Mouse (Mus musculus): ENCODE data around the gene Ywhag. TPM values are rescaled to one million over a fixed set of nuclear protein-coding genes. Genes with fewer than 3 reads are reported as not detected.
A peak's percentile ranks its signal among the peaks of the same experiment; 100 is the strongest.

The Ywhag gene
- polyA plus RNA-seq, 1 experiment from 2014 or later, result 429 TPM

GRCm38 (mm10) chr5:135901354-135902095 is 32.9 kb downstream of the Ywhag start:
- no peak overlapping the region for H3K4me2 ChIP-seq (replicated peaks)
- WGBS, result 62% methylated on average over 6 of the region's 6 CpGs
- no peaks in the 10 kb centered on the region for H3K9me3 ChIP-seq (ENCODE audit: control insufficient read depth, low read length)
- H3K4me3 ChIP-seq (replicated peaks; ENCODE audit: low read length), result no peak overlapping the region
- H3K36me3 ChIP-seq (replicated peaks; ENCODE audit: control insufficient read depth, insufficient read depth), result peaks cover 14% of the 10 kb centered on the region
- no peak overlapping the region for H3K27ac ChIP-seq
- H3K4me1 ChIP-seq (replicated peaks; ENCODE audit: control insufficient read depth, insufficient read depth, low read length), result peaks cover 9% of the 10 kb centered on the region; the same call in 1 of the 2 replicates
- ATAC-seq (ENCODE audit: low FRiP score), result no peak
- H3K9ac ChIP-seq, result no peak overlapping the region
- no peaks in the 10 kb centered on the region for H3K27me3 ChIP-seq (ENCODE audit: control insufficient read depth, insufficient read depth, low read length)
- DNase-seq (ENCODE audit: low spot score), result no peak

DNA sequence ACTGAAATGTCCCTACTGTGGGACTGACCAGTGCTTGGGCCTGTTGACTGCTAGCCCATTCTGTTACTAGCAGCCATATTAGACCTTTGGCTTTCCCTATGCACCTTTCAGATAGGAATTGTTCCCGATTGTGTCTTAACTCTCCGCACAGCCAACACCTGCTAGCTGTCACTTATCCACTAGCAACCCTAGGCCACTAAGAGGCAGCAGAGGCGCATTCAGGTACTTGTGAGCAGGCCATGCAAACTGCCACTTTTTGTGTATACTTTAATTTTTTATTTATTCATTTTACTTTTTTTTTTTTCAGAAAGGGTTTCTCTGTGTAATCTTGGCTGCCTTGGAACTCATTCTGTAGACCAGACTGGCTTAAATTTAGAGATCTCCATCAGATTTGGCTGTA is 33.7 kb downstream of the Ywhag start:
- WGBS, result 80% methylated on average over 3 of the region's 3 CpGs
- Histone ChIP-seq H3K9me3 (ENCODE audit: control insufficient read depth, low read length) (no peaks in the 10 kb centered on the region), H3K4me3 (replicated peaks; ENCODE audit: low read length) (no peak overlapping the region), H3K27ac (no peak overlapping the region), H3K4me1 (replicated peaks; ENCODE audit: control insufficient read depth, insufficient read depth, low read length) (peaks cover 9% of the 10 kb centered on the region; the same call in 1 of the 2 replicates), H3K4me2 (replicated peaks) (no peak overlapping the region), H3K9ac (no peak overlapping the region), H3K27me3 (ENCODE audit: control insufficient read depth, insufficient read depth, low read length) (no peaks in the 10 kb centered on the region), H3K36me3 (replicated peaks; ENCODE audit: control insufficient read depth, insufficient read depth) (peaks cover 7% of the 10 kb centered on the region; the same call in 1 of the 2 replicates)
- DNase-seq (ENCODE audit: low spot score) (no peak), ATAC-seq (ENCODE audit: low FRiP score) (no peak)

- Histone ChIP-seq H3K36me3 (replicated peaks; ENCODE audit: control insufficient read depth, insufficient read depth) (0 out of 2 replicates have a peak, but pooled peaks cover 5% of the 10 kb centered on the region), H3K4me1 (replicated peaks; ENCODE audit: control insufficient read depth, insufficient read depth, low read length) (peaks cover 9% of the 10 kb centered on the region; the same call in 1 of the 2 replicates), H3K4me2 (replicated peaks) (no peak overlapping the region), H3K9ac (no peak overlapping the region), H3K4me3 (replicated peaks; ENCODE audit: low read length) (no peak overlapping the region), H3K27ac (no peak overlapping the region), H3K27me3 (ENCODE audit: control insufficient read depth, insufficient read depth, low read length) (no peaks in the 10 kb centered on the region), H3K9me3 (ENCODE audit: control insufficient read depth, low read length) (no peaks in the 10 kb centered on the region)
- WGBS, result 68% methylated on average over 4 of the region's 4 CpGs
- no peak for DNase-seq (ENCODE audit: low spot score)
- no peak for ATAC-seq (ENCODE audit: low FRiP score)
These were observed 34.6 kb downstream of the Ywhag start for GRCm38 (mm10) chr5:135899833-135900232.

DNA sequence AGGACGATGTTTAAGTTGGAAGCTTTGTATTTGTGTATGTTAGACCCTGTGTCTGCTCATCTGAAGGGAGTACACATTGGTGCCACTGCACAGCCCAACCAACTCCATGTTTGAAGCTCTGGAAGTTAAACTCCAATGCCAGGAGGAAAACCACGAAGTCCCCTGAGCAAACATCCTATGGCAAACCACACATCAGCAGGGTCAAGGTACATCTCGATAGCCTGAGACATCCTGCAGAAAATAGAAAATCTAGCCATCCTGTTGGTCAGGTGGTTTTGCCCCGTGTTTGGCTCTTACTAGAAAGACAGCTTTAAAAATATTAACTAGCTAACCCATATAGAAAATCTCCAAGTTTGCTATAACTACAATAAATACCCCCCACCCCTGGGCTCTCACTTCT is 35.4 kb downstream of the Ywhag start:
- H3K9me3 ChIP-seq (ENCODE audit: control insufficient read depth, low read length), result no peaks in the 10 kb centered on the region
- H3K9ac ChIP-seq, result no peak overlapping the region
- H3K27me3 ChIP-seq (ENCODE audit: control insufficient read depth, insufficient read depth, low read length), result no peaks in the 10 kb centered on the region
- no peak overlapping the region for H3K4me3 ChIP-seq (replicated peaks; ENCODE audit: low read length)
- ATAC-seq (ENCODE audit: low FRiP score) (no peak), DNase-seq (ENCODE audit: low spot score) (no peak)
- WGBS, result 89% methylated on average over 4 of the region's 4 CpGs
- no peak overlapping the region for H3K27ac ChIP-seq
- no peaks in the 10 kb centered on the region for H3K36me3 ChIP-seq (replicated peaks; ENCODE audit: control insufficient read depth, insufficient read depth)
- H3K4me1 ChIP-seq (replicated peaks; ENCODE audit: control insufficient read depth, insufficient read depth, low read length), result peaks cover 9% of the 10 kb centered on the region; the same call in 1 of the 2 replicates
- no peak overlapping the region for H3K4me2 ChIP-seq (replicated peaks)

GRCm38 (mm10) chr5:135898028-135898427 is 36.4 kb downstream of the Ywhag start:
- Histone ChIP-seq H3K27ac (no peak overlapping the region), H3K4me1 (replicated peaks; ENCODE audit: control insufficient read depth, insufficient read depth, low read length) (peaks cover 4% of the 10 kb centered on the region; the same call in 1 of the 2 replicates), H3K4me3 (replicated peaks; ENCODE audit: low read length) (no peak overlapping the region), H3K27me3 (ENCODE audit: control insufficient read depth, insufficient read depth, low read length) (no peaks in the 10 kb centered on the region), H3K9ac (no peak overlapping the region), H3K36me3 (replicated peaks; ENCODE audit: control insufficient read depth, insufficient read depth) (no peaks in the 10 kb centered on the region), H3K4me2 (replicated peaks) (no peak overlapping the region), H3K9me3 (ENCODE audit: control insufficient read depth, low read length) (no peaks in the 10 kb centered on the region)
- ATAC-seq (ENCODE audit: low FRiP score), result no peak
- DNase-seq (ENCODE audit: low spot score), result peak; percentile 62
- WGBS, result 22% methylated on average over 3 of the region's 3 CpGs

GRCm38 (mm10) chr5:135894958-135895357 is 39.5 kb downstream of the Ywhag start:
- ATAC-seq (ENCODE audit: low FRiP score), result no peak
- no peak for DNase-seq (ENCODE audit: low spot score)
- H3K4me2 ChIP-seq (replicated peaks), result no peak overlapping the region
- 74% methylated on average over 6 of the region's 6 CpGs for WGBS
- H3K36me3 ChIP-seq (replicated peaks; ENCODE audit: control insufficient read depth, insufficient read depth), result no peaks in the 10 kb centered on the region
- peaks cover 20% of the 10 kb centered on the region for H3K27me3 ChIP-seq (ENCODE audit: control insufficient read depth, insufficient read depth, low read length)
- H3K4me1 ChIP-seq (replicated peaks; ENCODE audit: control insufficient read depth, insufficient read depth, low read length), result no peaks in the 10 kb centered on the region
- H3K9ac ChIP-seq, result no peak overlapping the region
- no peak overlapping the region for H3K27ac ChIP-seq
- no peaks in the 10 kb centered on the region for H3K9me3 ChIP-seq (ENCODE audit: control insufficient read depth, low read length)
- H3K4me3 ChIP-seq (replicated peaks; ENCODE audit: low read length), result no peak overlapping the region

- WGBS, result 56% methylated on average over 9 of the region's 9 CpGs
- ATAC-seq (ENCODE audit: low FRiP score) (no peak), DNase-seq (ENCODE audit: low spot score) (no peak)
- Histone ChIP-seq H3K27ac (no peak overlapping the region), H3K4me1 (replicated peaks; ENCODE audit: control insufficient read depth, insufficient read depth, low read length) (no peaks in the 10 kb centered on the region; the same call in 1 of the 2 replicates), H3K4me3 (replicated peaks; ENCODE audit: low read length) (no peak overlapping the region), H3K9me3 (ENCODE audit: control insufficient read depth, low read length) (no peaks in the 10 kb centered on the region), H3K36me3 (replicated peaks; ENCODE audit: control insufficient read depth, insufficient read depth) (no peaks in the 10 kb centered on the region), H3K9ac (no peak overlapping the region), H3K27me3 (ENCODE audit: control insufficient read depth, insufficient read depth, low read length) (peaks cover 32% of the 10 kb centered on the region), H3K4me2 (replicated peaks) (no peak overlapping the region)
These were observed 41.6 kb downstream of the Ywhag start for GRCm38 (mm10) chr5:135892589-135893351.

GRCm38 (mm10) chr5:135890920-135891319 is 43.5 kb downstream of the Ywhag start:
- no peaks in the 10 kb centered on the region; the same call in 1 of the 2 replicates for H3K4me1 ChIP-seq (replicated peaks; ENCODE audit: control insufficient read depth, insufficient read depth, low read length)
- WGBS, result 64% methylated on average over 3 of the region's 3 CpGs
- no peak overlapping the region for H3K4me2 ChIP-seq (replicated peaks)
- no peak overlapping the region for H3K27ac ChIP-seq
- no peaks in the 10 kb centered on the region for H3K36me3 ChIP-seq (replicated peaks; ENCODE audit: control insufficient read depth, insufficient read depth)
- H3K9me3 ChIP-seq (ENCODE audit: control insufficient read depth, low read length), result no peaks in the 10 kb centered on the region
- no peak overlapping the region for H3K9ac ChIP-seq
- DNase-seq (ENCODE audit: low spot score), result no peak
- H3K4me3 ChIP-seq (replicated peaks; ENCODE audit: low read length), result no peak overlapping the region
- ATAC-seq (ENCODE audit: low FRiP score), result no peak
- H3K27me3 ChIP-seq (ENCODE audit: control insufficient read depth, insufficient read depth, low read length), result peaks cover 39% of the 10 kb centered on the region

DNA sequence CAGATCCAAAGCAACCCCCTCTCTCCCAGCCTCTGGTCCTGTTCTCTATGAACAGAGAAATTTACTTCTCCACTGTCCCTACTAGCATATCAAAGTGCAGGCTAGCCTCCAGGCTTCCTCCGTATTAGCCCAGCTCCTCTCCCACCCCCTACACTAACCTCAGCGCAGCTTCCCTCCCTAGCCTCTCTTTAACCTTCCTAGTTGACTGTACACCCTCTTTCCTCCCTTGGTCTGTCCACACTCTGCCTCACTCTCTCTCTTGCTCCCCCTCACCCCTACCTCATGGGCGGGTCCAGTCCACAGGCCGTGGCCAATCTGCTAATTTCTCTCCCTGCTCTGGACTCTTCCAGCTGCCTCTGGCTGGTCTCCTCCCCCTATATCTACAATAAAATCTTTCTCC is 44.1 kb downstream of the Ywhag start:
- 51% methylated on average over 4 of the region's 4 CpGs for WGBS
- Histone ChIP-seq H3K27ac (no peak overlapping the region), H3K36me3 (replicated peaks; ENCODE audit: control insufficient read depth, insufficient read depth) (no peaks in the 10 kb centered on the region), H3K4me3 (replicated peaks; ENCODE audit: low read length) (no peak overlapping the region), H3K9ac (no peak overlapping the region), H3K4me2 (replicated peaks) (no peak overlapping the region), H3K27me3 (ENCODE audit: control insufficient read depth, insufficient read depth, low read length) (peaks cover 43% of the 10 kb centered on the region), H3K4me1 (replicated peaks; ENCODE audit: control insufficient read depth, insufficient read depth, low read length) (no peaks in the 10 kb centered on the region; the same call in 1 of the 2 replicates), H3K9me3 (ENCODE audit: control insufficient read depth, low read length) (no peaks in the 10 kb centered on the region)
- no peak for DNase-seq (ENCODE audit: low spot score)
- ATAC-seq (ENCODE audit: low FRiP score), result no peak
